Mouse (Mus musculus): Measurements from ENCODE around the gene Tmem9.

- TF ChIP-seq CTCF (IDR thresholded peaks at IDR 0.05; ENCODE audit: low read depth, low read length) (no peak), POLR2A (IDR thresholded peaks at IDR 0.05; ENCODE audit: insufficient read depth, low read length) (no peak)
Measured at GRCm38 (mm10) chr1:135997537-135997936, 10.4 kb upstream of the Tmem9 start.
